Mouse (Mus musculus): Measurements from ENCODE around the gene Grin2c. TPM values are rescaled to one million over a fixed set of nuclear protein-coding genes. Genes with fewer than 3 reads are reported as not detected.

Grin2c gene
- polyA plus RNA-seq, 1 experiment = 35.8 TPM

DNA sequence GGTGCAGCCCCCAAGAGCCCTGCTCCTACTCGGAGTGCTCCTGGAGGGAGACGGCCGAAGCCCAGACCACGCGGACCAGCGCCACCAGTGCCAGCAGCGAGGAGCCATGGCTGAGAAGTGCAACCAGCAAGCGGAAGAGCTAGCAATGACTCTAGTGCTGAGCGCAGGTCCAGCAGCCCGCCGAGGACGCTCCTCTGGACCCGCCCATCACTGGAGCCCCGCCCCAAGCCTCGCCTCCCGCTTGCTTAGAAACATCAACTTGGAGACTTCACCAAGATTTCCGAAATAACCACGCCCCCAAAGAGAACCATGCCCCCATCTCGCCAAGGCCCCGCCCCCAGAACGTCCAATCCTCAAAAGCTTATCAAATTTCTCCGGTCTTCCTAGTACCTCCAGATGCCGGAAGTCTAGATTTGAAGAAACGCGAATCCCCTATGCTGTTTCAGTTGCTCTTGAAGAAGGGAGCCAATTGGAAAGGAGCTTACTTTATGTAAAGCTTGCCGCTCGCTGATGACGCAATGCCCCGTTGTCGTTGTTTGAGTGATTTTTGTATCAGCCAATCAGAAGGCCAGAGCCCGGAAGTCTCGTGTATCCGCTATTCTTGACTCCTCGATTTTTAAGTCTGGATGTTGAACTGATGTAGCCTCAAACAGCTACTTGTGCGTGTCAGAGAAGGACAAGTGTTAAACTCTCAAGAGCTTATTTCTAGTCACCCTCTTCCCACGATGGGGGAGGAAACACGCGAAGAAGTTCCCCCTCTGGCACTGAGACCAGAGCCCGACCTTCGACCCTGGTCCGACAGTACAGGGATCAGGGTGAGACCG, 9.9 kb upstream of the Grin2c start, which contains the start of gene Fdxr:
Fdxr (minus strand) TSS at position 271 of the 824 bp plus-strand sequence.
- peak within 1 kb of the TSS; percentile 19; the same call in 1 of the 2 replicates for H3K27ac ChIP-seq (ENCODE audit: insufficient read depth, low read length)
- TF ChIP-seq CTCF (IDR thresholded peaks at IDR 0.05; ENCODE audit: extremely low read depth, insufficient read depth, low read length) = no peak
- TF ChIP-seq POLR2A (IDR thresholded peaks at IDR 0.05; ENCODE audit: extremely low read depth, insufficient read depth, low read length) = peak; percentile 99
- peak within 1 kb of the TSS; percentile 47 for H3K4me3 ChIP-seq (ENCODE audit: insufficient read depth, low read length)
- H3K4me1 ChIP-seq (ENCODE audit: control insufficient read depth, insufficient read depth, low read length) = peaks cover 3% of the 10 kb centered on the region; the same call in 1 of the 2 replicates

DNA sequence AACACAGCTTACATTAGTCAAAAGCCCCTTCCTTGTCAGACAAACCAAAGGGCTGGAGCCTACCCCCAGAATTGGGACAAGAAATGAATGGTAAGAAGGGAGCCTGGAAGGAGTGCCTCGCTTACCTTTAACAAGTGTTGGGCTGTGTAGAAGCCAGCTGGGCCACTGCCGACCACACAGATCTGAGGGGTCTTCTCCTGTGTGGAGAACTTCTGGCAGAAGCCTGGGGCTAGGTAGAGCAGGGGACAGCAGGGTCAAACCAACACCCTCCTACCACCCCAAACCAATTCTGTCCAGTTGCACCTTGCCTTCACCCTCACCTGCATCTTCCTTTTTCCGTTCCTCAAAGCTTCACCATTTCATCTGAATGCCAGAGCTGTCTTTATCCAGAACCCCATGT, 8.9 kb upstream of the Grin2c start:
- TF ChIP-seq POLR2A (IDR thresholded peaks at IDR 0.05; ENCODE audit: extremely low read depth, insufficient read depth, low read length) = no peak
- TF ChIP-seq CTCF (IDR thresholded peaks at IDR 0.05; ENCODE audit: extremely low read depth, insufficient read depth, low read length) = no peak
- no peak overlapping the region for H3K27ac ChIP-seq (ENCODE audit: insufficient read depth, low read length)
- H3K4me3 ChIP-seq (ENCODE audit: insufficient read depth, low read length) = peak overlapping the region; percentile 47
- peaks cover 3% of the 10 kb centered on the region; the same call in 1 of the 2 replicates for H3K4me1 ChIP-seq (ENCODE audit: control insufficient read depth, insufficient read depth, low read length)

DNA sequence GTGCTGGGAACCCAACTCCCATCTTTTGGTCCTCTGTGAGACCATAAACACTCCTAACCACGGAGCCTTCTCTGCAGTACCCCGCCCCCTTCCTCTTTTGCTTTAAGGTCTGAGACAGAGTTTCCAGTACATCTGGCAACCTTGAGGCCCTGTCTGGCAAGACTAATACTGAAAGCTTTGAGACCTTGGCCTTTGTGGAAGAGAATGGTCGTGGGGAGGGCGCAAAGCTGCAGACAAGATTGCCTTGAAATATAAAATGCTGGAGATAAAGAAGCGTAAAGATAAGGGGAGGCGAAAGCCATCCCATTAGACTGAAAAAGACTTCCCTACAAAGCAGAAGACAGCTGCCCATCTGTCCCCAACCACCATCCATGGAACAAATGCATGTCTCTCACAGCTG, 8.5 kb upstream of the Grin2c start:
- H3K27ac ChIP-seq (ENCODE audit: insufficient read depth, low read length) = no peak overlapping the region
- peaks cover 3% of the 10 kb centered on the region; the same call in 1 of the 2 replicates for H3K4me1 ChIP-seq (ENCODE audit: control insufficient read depth, insufficient read depth, low read length)
- H3K4me3 ChIP-seq (ENCODE audit: insufficient read depth, low read length) = no peak overlapping the region
- TF ChIP-seq CTCF (IDR thresholded peaks at IDR 0.05; ENCODE audit: extremely low read depth, insufficient read depth, low read length) (no peak), POLR2A (IDR thresholded peaks at IDR 0.05; ENCODE audit: extremely low read depth, insufficient read depth, low read length) (no peak)

GRCm38 (mm10) chr11:115274771-115275170, 7.7 kb upstream of the Grin2c start:
- H3K27ac ChIP-seq (ENCODE audit: insufficient read depth, low read length) = no peak overlapping the region
- TF ChIP-seq CTCF (IDR thresholded peaks at IDR 0.05; ENCODE audit: extremely low read depth, insufficient read depth, low read length) (no peak), POLR2A (IDR thresholded peaks at IDR 0.05; ENCODE audit: extremely low read depth, insufficient read depth, low read length) (no peak)
- peaks cover 3% of the 10 kb centered on the region; the same call in 1 of the 2 replicates for H3K4me1 ChIP-seq (ENCODE audit: control insufficient read depth, insufficient read depth, low read length)
- H3K4me3 ChIP-seq (ENCODE audit: insufficient read depth, low read length) = no peak overlapping the region

GRCm38 (mm10) chr11:115274178-115274577, 7.1 kb upstream of the Grin2c start:
- Histone ChIP-seq H3K4me3 (ENCODE audit: insufficient read depth, low read length) (no peak overlapping the region), H3K4me1 (ENCODE audit: control insufficient read depth, insufficient read depth, low read length) (peaks cover 3% of the 10 kb centered on the region; the same call in 1 of the 2 replicates), H3K27ac (ENCODE audit: insufficient read depth, low read length) (no peak overlapping the region)
- TF ChIP-seq CTCF (IDR thresholded peaks at IDR 0.05; ENCODE audit: extremely low read depth, insufficient read depth, low read length) (no peak), POLR2A (IDR thresholded peaks at IDR 0.05; ENCODE audit: extremely low read depth, insufficient read depth, low read length) (no peak)

- no peak overlapping the region for H3K4me3 ChIP-seq (ENCODE audit: insufficient read depth, low read length)
- TF ChIP-seq CTCF (IDR thresholded peaks at IDR 0.05; ENCODE audit: extremely low read depth, insufficient read depth, low read length) (no peak), POLR2A (IDR thresholded peaks at IDR 0.05; ENCODE audit: extremely low read depth, insufficient read depth, low read length) (no peak)
- no peak overlapping the region for H3K27ac ChIP-seq (ENCODE audit: insufficient read depth, low read length)
- H3K4me1 ChIP-seq (ENCODE audit: control insufficient read depth, insufficient read depth, low read length) = peaks cover 3% of the 10 kb centered on the region; the same call in 1 of the 2 replicates
Measured at GRCm38 (mm10) chr11:115273735-115274134, 6.7 kb upstream of the Grin2c start.

DNA sequence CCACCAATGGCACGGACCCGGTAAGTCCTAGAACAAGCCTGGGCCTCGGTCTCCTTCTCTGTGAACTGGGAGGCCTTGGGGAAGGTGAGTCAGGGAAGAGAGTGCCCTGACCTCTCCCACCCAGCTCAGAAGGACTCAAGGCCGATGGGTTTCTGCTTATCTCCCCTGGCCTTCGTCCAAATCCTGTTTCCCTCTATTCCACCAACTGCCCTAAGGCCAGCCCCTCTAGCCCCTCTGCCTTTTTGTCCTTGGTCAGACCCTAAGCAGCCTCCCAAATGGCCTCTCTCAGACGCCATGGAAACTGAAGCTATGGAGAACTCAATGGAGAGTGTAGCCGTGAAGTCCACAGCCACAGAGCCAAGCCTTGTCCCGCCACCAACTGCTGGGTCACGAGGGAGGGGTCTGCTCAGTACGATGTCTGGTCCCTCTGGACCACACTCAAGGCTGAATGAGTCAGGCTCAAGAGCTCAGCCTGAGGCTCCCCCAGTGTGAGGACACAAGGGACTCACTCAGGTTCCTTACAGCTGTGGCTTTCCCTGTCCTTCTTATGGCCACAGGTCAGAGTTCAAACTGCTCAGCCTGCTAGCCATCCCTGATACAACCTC, 6.0 kb upstream of the Grin2c start:
- Histone ChIP-seq H3K27ac (ENCODE audit: insufficient read depth, low read length) (no peak overlapping the region), H3K4me3 (ENCODE audit: insufficient read depth, low read length) (no peak overlapping the region), H3K4me1 (ENCODE audit: control insufficient read depth, insufficient read depth, low read length) (peaks cover 3% of the 10 kb centered on the region; the same call in 1 of the 2 replicates)
- TF ChIP-seq CTCF (IDR thresholded peaks at IDR 0.05; ENCODE audit: extremely low read depth, insufficient read depth, low read length) = no peak
- no peak for TF ChIP-seq POLR2A (IDR thresholded peaks at IDR 0.05; ENCODE audit: extremely low read depth, insufficient read depth, low read length)

DNA sequence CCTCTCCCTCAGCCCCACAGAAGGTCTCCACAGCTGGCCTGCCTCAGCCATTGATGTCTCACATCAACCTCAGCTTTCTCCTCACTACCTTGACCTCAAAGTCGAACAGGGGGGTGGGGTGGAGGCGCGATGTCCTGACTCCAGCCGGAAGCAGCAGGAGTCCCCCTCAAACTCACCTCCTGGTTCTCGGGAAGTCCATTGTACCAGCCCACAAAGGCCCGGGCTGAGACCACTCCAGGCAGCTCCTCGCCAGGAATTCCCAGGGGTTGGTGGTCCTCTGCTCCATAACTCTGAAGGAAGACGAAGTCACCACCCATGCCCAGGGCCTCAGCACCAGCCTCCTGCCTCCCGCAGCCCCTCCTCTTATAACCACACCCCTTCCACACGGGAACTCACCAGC, 4.4 kb upstream of the Grin2c start:
- Histone ChIP-seq H3K4me3 (ENCODE audit: insufficient read depth, low read length) (no peak overlapping the region), H3K4me1 (ENCODE audit: control insufficient read depth, insufficient read depth, low read length) (peaks cover 3% of the 10 kb centered on the region; the same call in 1 of the 2 replicates), H3K27ac (ENCODE audit: insufficient read depth, low read length) (no peak overlapping the region)
- TF ChIP-seq CTCF (IDR thresholded peaks at IDR 0.05; ENCODE audit: extremely low read depth, insufficient read depth, low read length) (no peak), POLR2A (IDR thresholded peaks at IDR 0.05; ENCODE audit: extremely low read depth, insufficient read depth, low read length) (no peak)

DNA sequence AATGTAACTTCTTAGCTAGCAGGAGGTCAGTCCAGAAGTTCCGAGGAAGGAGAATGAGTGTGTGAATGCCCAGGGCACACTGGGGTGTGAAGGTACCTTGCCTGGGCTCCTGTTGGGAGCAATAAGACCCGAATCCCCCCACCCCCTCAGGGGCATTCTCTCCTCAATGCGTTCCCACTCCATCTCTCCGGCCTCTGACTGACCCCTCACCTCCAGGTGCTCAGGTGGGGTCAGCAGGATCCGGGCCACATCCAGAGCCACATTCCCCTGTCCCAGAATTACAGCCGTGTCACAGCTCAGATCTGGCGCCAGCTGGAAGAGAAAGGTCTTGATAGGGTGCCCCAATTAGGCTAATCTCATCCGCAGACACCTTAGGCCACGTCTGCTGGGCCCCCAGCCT, 4.0 kb upstream of the Grin2c start:
- Histone ChIP-seq H3K4me3 (ENCODE audit: insufficient read depth, low read length) (no peak overlapping the region), H3K27ac (ENCODE audit: insufficient read depth, low read length) (no peak overlapping the region), H3K4me1 (ENCODE audit: control insufficient read depth, insufficient read depth, low read length) (peaks cover 2% of the 10 kb centered on the region; the same call in 1 of the 2 replicates)
- TF ChIP-seq POLR2A (IDR thresholded peaks at IDR 0.05; ENCODE audit: extremely low read depth, insufficient read depth, low read length) (no peak), CTCF (IDR thresholded peaks at IDR 0.05; ENCODE audit: extremely low read depth, insufficient read depth, low read length) (no peak)
